Mouse (Mus musculus): ENCODE data around the gene Ramp1. TPM values are rescaled to one million over a fixed set of nuclear protein-coding genes. Genes with fewer than 3 reads are reported as not detected.

The Ramp1 gene
- total and polyA plus RNA-seq, 2 experiments from 2014 or later: 22.4 to 29.4 TPM

DNA sequence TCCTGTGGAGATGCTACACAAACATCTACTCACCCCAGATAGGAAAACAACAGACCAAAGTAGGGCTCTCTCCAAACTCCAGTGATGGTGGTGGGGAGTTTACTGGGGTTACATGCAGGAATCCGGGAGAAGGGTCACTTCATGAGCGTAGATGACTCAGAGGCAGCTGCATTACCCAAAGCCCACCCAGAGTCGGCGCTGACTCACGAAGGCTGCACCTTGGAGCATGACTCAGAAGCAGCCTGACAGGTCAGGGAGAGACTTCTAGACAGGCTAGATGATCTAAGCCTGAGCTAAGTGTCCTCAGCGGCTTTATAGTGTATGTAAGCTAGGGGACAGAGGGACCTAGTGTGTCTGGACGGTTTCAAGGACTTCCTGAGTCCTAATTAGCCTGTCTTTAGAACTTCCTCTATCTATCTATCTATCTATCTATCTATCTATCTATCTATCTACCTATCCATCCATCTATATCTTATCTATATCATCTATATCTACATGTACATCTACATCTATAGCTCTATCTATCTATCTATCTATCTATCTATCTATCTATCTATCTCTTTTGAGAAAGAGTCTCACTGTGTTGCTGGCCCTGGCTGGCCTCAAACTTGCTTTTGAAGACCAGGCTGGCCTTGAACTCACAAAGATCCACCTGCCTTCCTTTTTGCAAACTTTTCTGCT lies 40.2 kb downstream of the Ramp1 start:
- no peak overlapping the region for H3K4me3 ChIP-seq (ENCODE audit: low read depth, low read length)
- H3K4me2 ChIP-seq (ENCODE audit: low read depth, low read length, poor library complexity, severe bottlenecking): no peak overlapping the region
- H3K4me1 ChIP-seq (ENCODE audit: insufficient read depth, low read length): 0 out of 2 replicates have a peak, but pooled peaks cover 3% of the 10 kb centered on the region
- no peak overlapping the region for H3K9ac ChIP-seq (replicated peaks; ENCODE audit: low read length, poor library complexity, severe bottlenecking)
- no peak for TF ChIP-seq CTCF (IDR thresholded peaks at IDR 0.05)
- 88% methylated on average over 7 of the region's 7 CpGs for WGBS
- H3K27me3 ChIP-seq (ENCODE audit: insufficient read depth, low read length): no peaks in the 10 kb centered on the region
- no peaks in the 10 kb centered on the region for H3K9me3 ChIP-seq (ENCODE audit: low read length)
- no peaks in the 10 kb centered on the region for H3K36me3 ChIP-seq (ENCODE audit: insufficient read depth, low read length)
- no peak for ATAC-seq (ENCODE audit: low FRiP score)
- no peak overlapping the region for H3K27ac ChIP-seq (ENCODE audit: low read depth, low read length)
- DNase-seq (ENCODE audit: low spot score): no peak

- Histone ChIP-seq H3K9ac (replicated peaks; ENCODE audit: low read length, poor library complexity, severe bottlenecking) (no peak overlapping the region), H3K4me1 (ENCODE audit: insufficient read depth, low read length) (0 out of 2 replicates have a peak, but pooled peaks cover 3% of the 10 kb centered on the region), H3K9me3 (ENCODE audit: low read length) (no peaks in the 10 kb centered on the region), H3K27ac (ENCODE audit: low read depth, low read length) (no peak overlapping the region), H3K4me3 (ENCODE audit: low read depth, low read length) (no peak overlapping the region), H3K4me2 (ENCODE audit: low read depth, low read length, poor library complexity, severe bottlenecking) (no peak overlapping the region), H3K27me3 (ENCODE audit: insufficient read depth, low read length) (no peaks in the 10 kb centered on the region), H3K36me3 (ENCODE audit: insufficient read depth, low read length) (no peaks in the 10 kb centered on the region)
- no peak for ATAC-seq (ENCODE audit: low FRiP score)
- 93% methylated on average over 3 of the region's 3 CpGs for WGBS
- DNase-seq (ENCODE audit: low spot score): no peak
- TF ChIP-seq CTCF (IDR thresholded peaks at IDR 0.05): no peak
These were observed 40.7 kb downstream of the Ramp1 start for GRCm38 (mm10) chr1:91220322-91220672.

GRCm38 (mm10) chr1:91226562-91226961 lies 46.9 kb downstream of the Ramp1 start:
- ATAC-seq (ENCODE audit: low FRiP score) (no peak), DNase-seq (ENCODE audit: low spot score) (no peak)
- Histone ChIP-seq H3K4me3 (ENCODE audit: low read depth, low read length) (no peak overlapping the region), H3K4me2 (ENCODE audit: low read depth, low read length, poor library complexity, severe bottlenecking) (no peak overlapping the region), H3K9ac (replicated peaks; ENCODE audit: low read length, poor library complexity, severe bottlenecking) (no peak overlapping the region), H3K9me3 (ENCODE audit: low read length) (no peaks in the 10 kb centered on the region), H3K27ac (ENCODE audit: low read depth, low read length) (no peak overlapping the region), H3K4me1 (ENCODE audit: insufficient read depth, low read length) (no peaks in the 10 kb centered on the region), H3K27me3 (ENCODE audit: insufficient read depth, low read length) (no peaks in the 10 kb centered on the region), H3K36me3 (ENCODE audit: insufficient read depth, low read length) (no peaks in the 10 kb centered on the region)
- WGBS: 76% methylated on average over 4 of the region's 4 CpGs
- no peak for TF ChIP-seq CTCF (IDR thresholded peaks at IDR 0.05)

DNA sequence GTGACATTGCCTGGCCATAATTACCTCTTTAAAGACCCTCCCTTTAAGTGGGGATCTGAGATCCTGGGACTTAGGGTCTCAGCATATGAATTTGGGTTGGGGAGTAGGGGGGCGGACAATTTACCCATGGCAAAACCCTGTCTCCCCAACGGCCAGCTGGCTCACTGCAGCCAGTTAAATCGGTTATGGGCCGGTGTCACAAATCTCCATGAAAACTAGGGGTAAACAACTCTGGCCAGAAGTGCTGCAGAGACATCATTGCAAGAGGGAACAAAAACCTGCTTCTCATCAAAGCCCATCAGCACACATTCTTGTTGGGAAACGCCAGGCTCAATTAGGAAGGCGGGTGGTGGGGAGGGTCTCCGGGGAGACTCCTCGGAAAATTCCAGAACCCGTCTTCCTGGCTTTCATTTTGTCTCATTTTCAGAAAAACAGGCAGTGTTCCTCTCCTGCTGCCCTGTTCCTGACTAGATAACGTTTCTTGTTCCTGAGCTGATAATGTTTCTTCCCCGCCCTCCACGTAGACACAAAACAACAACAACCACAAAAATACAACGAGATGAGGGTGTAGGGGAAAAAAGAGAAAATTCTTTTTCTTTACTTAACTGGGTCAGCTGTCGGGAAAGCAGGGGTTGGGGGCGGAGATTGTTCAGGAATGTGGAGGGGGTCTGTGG lies 47.9 kb downstream of the Ramp1 start:
- Histone ChIP-seq H3K9me3 (ENCODE audit: low read length) (no peaks in the 10 kb centered on the region), H3K9ac (replicated peaks; ENCODE audit: low read length, poor library complexity, severe bottlenecking) (no peak overlapping the region), H3K4me3 (ENCODE audit: low read depth, low read length) (no peak overlapping the region), H3K4me2 (ENCODE audit: low read depth, low read length, poor library complexity, severe bottlenecking) (no peak overlapping the region), H3K4me1 (ENCODE audit: insufficient read depth, low read length) (no peaks in the 10 kb centered on the region), H3K36me3 (ENCODE audit: insufficient read depth, low read length) (no peaks in the 10 kb centered on the region), H3K27me3 (ENCODE audit: insufficient read depth, low read length) (no peaks in the 10 kb centered on the region), H3K27ac (ENCODE audit: low read depth, low read length) (no peak overlapping the region)
- 66% methylated on average over 15 of the region's 15 CpGs for WGBS
- DNase-seq (ENCODE audit: low spot score) (no peak), ATAC-seq (ENCODE audit: low FRiP score) (no peak)
- TF ChIP-seq CTCF (IDR thresholded peaks at IDR 0.05): no peak

DNA sequence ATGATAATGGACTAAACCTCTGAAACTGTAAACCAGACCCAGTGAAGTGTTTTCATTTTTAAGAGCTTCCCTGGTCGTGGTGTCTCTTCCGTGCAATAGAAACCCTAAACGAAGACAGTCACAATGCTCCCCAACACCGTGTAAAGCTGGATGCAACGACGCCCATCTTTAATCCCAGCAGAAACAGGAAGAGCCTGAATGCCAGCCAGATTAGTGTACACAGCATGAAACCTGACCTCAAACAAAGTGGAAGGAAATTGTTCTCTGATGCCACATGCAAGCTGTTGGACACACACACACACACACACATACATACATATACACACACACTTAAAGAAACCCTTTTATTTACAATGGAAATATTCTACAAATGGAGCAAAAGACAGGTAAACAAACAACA lies 51.5 kb downstream of the Ramp1 start:
- H3K4me1 ChIP-seq (ENCODE audit: insufficient read depth, low read length): no peaks in the 10 kb centered on the region
- no peak for TF ChIP-seq CTCF (IDR thresholded peaks at IDR 0.05)
- DNase-seq (ENCODE audit: low spot score) (no peak), ATAC-seq (ENCODE audit: low FRiP score) (no peak)
- H3K4me3 ChIP-seq (ENCODE audit: low read depth, low read length): no peak overlapping the region
- WGBS: 63% methylated on average over 6 of the region's 6 CpGs
- H3K9ac ChIP-seq (replicated peaks; ENCODE audit: low read length, poor library complexity, severe bottlenecking): no peak overlapping the region
- no peaks in the 10 kb centered on the region for H3K9me3 ChIP-seq (ENCODE audit: low read length)
- H3K36me3 ChIP-seq (ENCODE audit: insufficient read depth, low read length): no peaks in the 10 kb centered on the region
- no peak overlapping the region for H3K4me2 ChIP-seq (ENCODE audit: low read depth, low read length, poor library complexity, severe bottlenecking)
- no peak overlapping the region for H3K27ac ChIP-seq (ENCODE audit: low read depth, low read length)
- no peaks in the 10 kb centered on the region for H3K27me3 ChIP-seq (ENCODE audit: insufficient read depth, low read length)

GRCm38 (mm10) chr1:91231896-91232295 lies 52.3 kb downstream of the Ramp1 start:
- no peak overlapping the region for H3K4me3 ChIP-seq (ENCODE audit: low read depth, low read length)
- no peak overlapping the region for H3K9ac ChIP-seq (replicated peaks; ENCODE audit: low read length, poor library complexity, severe bottlenecking)
- H3K27me3 ChIP-seq (ENCODE audit: insufficient read depth, low read length): no peaks in the 10 kb centered on the region
- H3K4me1 ChIP-seq (ENCODE audit: insufficient read depth, low read length): no peaks in the 10 kb centered on the region
- no peak overlapping the region for H3K4me2 ChIP-seq (ENCODE audit: low read depth, low read length, poor library complexity, severe bottlenecking)
- DNase-seq (ENCODE audit: low spot score) (no peak), ATAC-seq (ENCODE audit: low FRiP score) (no peak)
- TF ChIP-seq CTCF (IDR thresholded peaks at IDR 0.05): no peak
- H3K36me3 ChIP-seq (ENCODE audit: insufficient read depth, low read length): no peaks in the 10 kb centered on the region
- no peak overlapping the region for H3K27ac ChIP-seq (ENCODE audit: low read depth, low read length)
- WGBS: 58% methylated on average over 5 of the region's 5 CpGs
- no peaks in the 10 kb centered on the region for H3K9me3 ChIP-seq (ENCODE audit: low read length)

Data from midbrain, postnatal 0 days (tissue).